Mouse (Mus musculus): ENCODE results near the gene Actb.
"Not testable (repeated sequence)": the region's sequence is repeated elsewhere in the genome, so short reads cannot be mapped to it uniquely, and the experiment has no call there.

The Actb gene

GRCm38 (mm10) chr5:142901846-142902505 is 4.6 kb downstream of the Actb start:
- no peak for DNase-seq (ENCODE audit: low spot score in 2 of 2)

DNA sequence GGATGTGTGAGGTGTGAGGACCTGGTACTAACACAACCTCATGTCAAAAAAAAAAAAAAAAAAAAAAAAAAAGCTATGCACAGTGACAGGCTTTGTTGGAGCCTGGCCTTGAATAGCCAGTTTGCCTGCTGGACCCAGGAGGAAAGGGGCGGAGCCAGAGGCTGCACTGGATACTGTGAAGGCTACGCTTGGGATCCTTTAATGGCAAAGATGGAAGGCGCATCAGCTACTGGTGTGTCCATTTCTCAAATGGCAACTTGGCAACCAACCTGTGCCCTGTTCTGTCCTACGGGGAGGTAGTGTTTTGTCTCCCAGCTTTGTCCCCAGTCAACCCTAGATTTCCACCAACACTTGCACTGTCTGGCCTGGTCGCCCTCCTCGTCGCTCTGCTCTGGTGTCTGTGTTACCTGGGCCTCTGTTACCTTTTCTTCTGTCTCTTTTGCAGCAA is 5.2 kb downstream of the Actb start:
- no peak for DNase-seq (ENCODE audit: low spot score in 2 of 2)

- DNase-seq (ENCODE audit: low spot score in 2 of 2): no peak
Observed at GRCm38 (mm10) chr5:142900651-142901050, 5.9 kb downstream of the Actb start.

GRCm38 (mm10) chr5:142899932-142900533 is 6.5 kb downstream of the Actb start:
- no peak for DNase-seq (ENCODE audit: low spot score in 2 of 2)

- DNase-seq (ENCODE audit: low spot score in 2 of 2): no peak
Observed at GRCm38 (mm10) chr5:142899057-142899601, 7.4 kb downstream of the Actb start.

DNA sequence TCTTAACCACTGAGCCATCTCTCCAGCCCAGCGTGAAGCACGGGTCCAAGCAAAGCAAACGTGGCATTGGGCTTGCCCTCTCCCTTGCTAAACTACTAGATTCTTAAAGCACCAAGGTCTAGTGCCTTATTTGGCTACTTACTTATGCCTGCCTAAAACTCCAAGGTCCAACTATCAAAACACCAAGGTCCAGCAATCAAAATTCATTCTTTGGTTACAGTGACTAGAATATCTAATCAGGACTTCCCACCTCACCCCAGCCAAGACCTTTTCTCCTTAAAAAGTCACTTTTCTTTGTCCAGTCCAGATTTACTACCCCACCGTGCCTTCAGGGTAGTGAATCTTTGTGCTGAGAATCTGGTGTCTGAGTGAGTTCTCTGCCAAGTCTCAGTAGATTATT is 8.2 kb downstream of the Actb start:
- no peak for DNase-seq (ENCODE audit: low spot score in 2 of 2)

GRCm38 (mm10) chr5:142897568-142898248 is 8.8 kb downstream of the Actb start:
- DNase-seq (ENCODE audit: low spot score in 2 of 2): no peak

- DNase-seq (ENCODE audit: low spot score in 2 of 2): no peak
Observed at GRCm38 (mm10) chr5:142896713-142897112, 9.8 kb downstream of the Actb start.

DNA sequence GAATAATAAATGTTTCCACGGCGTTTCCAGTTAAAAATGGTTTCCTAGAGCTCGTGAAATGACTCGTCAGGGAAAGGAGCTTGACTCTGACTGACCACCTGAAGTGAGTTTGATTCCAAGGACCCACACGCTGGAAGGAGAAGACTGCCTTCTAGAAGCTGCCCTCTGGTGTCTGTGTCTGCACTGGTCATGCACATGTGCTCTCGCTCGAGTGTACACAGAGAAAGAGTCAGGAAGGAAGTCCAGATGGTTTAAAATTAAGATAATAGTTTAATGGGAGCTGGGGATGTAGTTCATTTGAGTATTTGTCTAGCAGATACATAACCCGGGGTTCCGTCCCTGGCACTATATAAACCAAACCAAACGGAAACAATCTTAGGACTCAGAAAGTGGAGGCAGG is 10.4 kb downstream of the Actb start:
- DNase-seq (ENCODE audit: low spot score in 2 of 2): peak in 1 of 2 experiments; percentile 30

GRCm38 (mm10) chr5:142894918-142895613 is 11.5 kb downstream of the Actb start, which contains the start of gene Fbxl18:
Gene Fbxl18, minus strand, starts transcription at chr5:142895421.
- peak; percentile 85 to 90 for DNase-seq (ENCODE audit: low spot score in 2 of 2)

GRCm38 (mm10) chr5:142891396-142891795 is 15.2 kb downstream of the Actb start:
- DNase-seq (ENCODE audit: low spot score in 2 of 2): no peak

DNA sequence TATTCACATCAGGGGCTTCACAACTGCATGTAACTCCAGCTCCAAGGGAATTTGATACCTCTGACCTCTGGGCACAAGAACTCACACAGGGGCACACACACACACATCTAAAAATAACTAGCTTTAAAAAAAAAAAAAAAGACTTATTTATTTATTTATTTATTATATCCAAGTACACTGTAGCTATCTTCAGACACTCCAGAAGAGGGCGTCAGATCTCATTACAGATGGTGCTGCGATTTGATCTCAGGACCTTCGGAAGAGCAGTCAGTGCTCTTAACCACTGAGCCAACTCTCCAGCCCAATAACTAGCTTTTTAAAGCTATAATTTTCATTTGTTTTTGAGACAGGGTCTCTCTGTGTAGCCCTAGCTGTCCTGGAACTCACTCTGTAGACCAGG is 19.0 kb downstream of the Actb start:
- not testable (repeated sequence) for DNase-seq (ENCODE audit: low spot score in 2 of 2)

- no peak for DNase-seq (ENCODE audit: low spot score in 2 of 2)
Observed at GRCm38 (mm10) chr5:142886761-142887160, 19.8 kb downstream of the Actb start.

DNA sequence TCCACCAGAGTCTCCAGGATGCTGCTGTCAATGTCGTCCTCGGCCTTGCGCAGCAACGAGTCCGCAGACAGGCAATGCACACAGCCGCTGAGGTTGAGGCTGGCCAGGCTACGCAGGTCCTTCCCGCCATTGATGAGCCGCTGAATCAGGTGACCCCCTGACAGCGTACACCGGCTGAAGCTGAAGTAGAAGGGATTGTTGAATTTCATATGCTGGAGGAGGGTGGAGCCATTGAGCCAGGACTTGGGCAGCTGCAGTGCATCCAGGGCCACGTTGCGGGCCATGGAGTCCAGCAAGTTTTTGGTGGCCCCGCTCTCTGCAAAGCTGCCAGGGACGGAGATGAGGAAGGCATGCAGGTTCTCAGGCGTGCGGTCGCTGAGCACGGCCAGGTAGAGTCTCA is 20.4 kb downstream of the Actb start:
- no peak for DNase-seq (ENCODE audit: low spot score in 2 of 2)

- DNase-seq (ENCODE audit: low spot score in 2 of 2): no peak
Observed at GRCm38 (mm10) chr5:142882471-142882870, 24.1 kb downstream of the Actb start.

DNA sequence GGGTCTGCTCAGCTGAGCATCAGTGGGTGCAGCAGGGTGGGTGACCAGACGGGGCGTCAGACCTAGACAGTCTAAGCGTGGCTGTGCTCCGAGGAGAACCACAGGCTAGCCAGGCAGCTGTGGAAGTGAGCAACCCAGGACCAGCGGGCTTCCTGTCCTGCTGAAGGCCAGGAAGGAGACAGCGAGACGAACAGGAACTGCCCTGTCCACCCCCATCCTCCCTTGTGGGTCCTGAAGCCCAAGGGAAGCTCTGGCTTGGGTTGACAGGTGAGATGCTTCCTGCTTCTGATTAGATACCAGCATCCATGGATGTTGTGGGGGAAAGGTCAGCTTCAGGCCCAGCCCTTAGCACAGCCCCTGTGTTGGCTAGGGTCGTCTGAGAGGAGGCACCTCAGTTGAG is 24.6 kb downstream of the Actb start:
- no peak for DNase-seq (ENCODE audit: low spot score in 2 of 2)

DNA sequence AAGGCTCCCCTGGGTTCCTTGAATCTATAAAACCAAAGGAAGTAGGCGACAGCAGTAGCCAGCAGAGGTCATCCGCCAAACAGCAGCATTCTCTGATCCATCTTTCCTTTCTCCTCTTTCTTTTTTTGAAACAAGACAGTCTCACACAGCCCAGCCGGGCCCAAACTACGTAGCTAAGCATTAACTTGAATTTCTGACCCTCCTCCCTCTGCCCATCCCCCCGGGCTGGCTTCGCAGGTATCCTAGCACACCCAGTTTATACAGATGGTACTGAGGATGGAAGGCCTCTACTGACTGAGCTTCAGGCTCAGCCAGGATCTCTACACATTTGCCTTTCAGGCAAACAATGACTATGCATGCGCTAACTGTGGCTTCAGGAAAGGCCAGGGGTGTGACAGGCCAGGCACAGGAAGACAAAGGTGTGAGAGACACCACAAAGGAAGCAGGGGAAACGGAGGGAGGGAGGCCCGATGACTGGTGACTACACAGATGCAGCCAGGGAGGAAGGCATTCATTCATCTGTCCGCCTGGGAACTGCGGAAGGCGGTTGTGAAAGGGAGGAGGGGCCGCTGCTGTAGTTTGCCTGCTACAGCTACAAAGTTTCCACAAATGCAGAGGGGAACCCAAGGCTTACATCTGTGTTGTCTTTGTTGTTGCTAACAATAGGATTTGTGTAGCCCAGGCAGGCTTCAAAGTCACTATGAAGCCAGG is 25.6 kb downstream of the Actb start:
- no peak for DNase-seq (ENCODE audit: low spot score in 2 of 2)

DNA sequence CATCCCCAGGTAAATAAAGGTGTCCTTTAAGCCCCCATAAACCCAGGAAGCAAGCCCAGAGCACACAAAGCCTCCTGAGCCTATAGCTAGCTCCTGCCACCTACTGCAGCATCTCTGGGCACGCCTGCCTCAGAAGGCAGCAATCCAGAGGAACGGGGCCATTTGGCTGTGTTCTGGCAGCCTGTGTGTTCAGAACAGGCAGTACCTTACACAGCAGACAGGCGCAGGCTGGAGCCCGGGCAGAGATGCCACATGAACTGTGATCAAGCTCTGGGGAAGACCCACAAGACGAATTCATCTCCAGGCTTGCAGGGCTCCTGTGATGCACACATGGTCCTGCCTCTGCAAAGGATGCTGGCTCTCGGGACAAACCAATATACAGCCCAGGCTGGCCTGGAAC is 26.3 kb downstream of the Actb start:
- DNase-seq (ENCODE audit: low spot score in 2 of 2): no peak

DNA sequence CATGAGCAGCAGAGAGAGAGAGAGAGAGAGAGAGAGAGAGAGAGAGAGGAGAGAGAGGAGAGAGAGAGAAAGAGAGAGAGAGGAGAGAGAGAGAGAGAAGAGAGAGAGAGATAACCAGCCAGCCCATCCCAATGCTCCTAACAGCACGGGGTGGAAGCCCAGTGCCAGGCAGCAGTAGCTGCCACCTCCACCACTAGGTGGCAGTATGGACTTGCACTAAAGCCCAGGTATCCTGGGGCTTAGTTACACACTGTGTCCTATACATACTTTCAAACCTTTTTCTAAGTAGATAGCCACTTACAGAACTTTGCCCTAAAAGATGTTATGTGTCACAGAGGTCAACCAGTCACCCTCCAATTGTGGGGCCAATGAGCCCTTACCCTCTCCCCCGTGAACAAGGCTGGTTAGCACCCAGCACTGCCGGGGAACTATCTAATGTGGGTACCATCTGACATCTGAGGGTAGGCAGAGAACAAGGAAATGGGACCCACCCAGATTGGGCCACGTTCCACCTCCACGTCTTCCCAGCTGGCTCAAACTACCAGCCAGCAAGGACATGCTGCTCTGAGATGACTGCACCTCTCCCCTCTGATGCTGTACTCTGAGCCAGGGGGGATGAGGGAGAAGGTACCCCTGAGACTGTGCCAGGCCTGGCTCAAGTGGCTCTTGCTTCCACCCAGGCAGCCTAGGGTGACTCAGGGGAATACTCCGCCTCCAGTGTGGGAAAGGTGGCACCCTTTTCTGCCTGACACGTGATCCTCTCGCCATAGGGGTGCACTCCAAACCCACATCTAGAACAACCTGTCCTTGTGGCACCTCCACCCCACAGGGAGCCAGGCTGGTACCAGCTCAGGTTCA is 27.0 kb downstream of the Actb start:
- DNase-seq (ENCODE audit: low spot score in 2 of 2): peak; percentile 76 to 81

- DNase-seq (ENCODE audit: low spot score in 2 of 2): no peak
Observed at GRCm38 (mm10) chr5:142878570-142878969, 28.0 kb downstream of the Actb start.
